Mouse (Mus musculus): ENCODE measurements around the gene Zfp69.

The Zfp69 gene

GRCm38 (mm10) chr4:120924554-120925299 lies 26.8 kb downstream of the Zfp69 start, which contains the start of gene Exo5:
Exo5 (minus strand) TSS chr4:120925017.
- peak; percentile 95 for DNase-seq (ENCODE audit: low read depth, low spot score)

GRCm38 (mm10) chr4:120921461-120921860 lies 30.0 kb downstream of the Zfp69 start:
- DNase-seq (ENCODE audit: low read depth, low spot score), result no peak

GRCm38 (mm10) chr4:120914501-120914900 lies 37.0 kb downstream of the Zfp69 start:
- DNase-seq (ENCODE audit: low read depth, low spot score), result no peak

- DNase-seq (ENCODE audit: low read depth, low spot score), result no peak
These were observed 37.6 kb downstream of the Zfp69 start for GRCm38 (mm10) chr4:120913861-120914260.

- DNase-seq (ENCODE audit: low read depth, low spot score), result no peak
These were observed 38.1 kb downstream of the Zfp69 start for GRCm38 (mm10) chr4:120913443-120913842.

GRCm38 (mm10) chr4:120912866-120913265 lies 38.6 kb downstream of the Zfp69 start:
- no peak for DNase-seq (ENCODE audit: low read depth, low spot score)

GRCm38 (mm10) chr4:120911086-120911485 lies 40.4 kb downstream of the Zfp69 start:
- DNase-seq (ENCODE audit: low read depth, low spot score), result no peak

GRCm38 (mm10) chr4:120909558-120910150 lies 41.8 kb downstream of the Zfp69 start:
- DNase-seq (ENCODE audit: low read depth, low spot score), result peak; percentile 86

GRCm38 (mm10) chr4:120905644-120906043 lies 45.9 kb downstream of the Zfp69 start:
- DNase-seq (ENCODE audit: low read depth, low spot score), result no peak

- DNase-seq (ENCODE audit: low read depth, low spot score), result no peak
These were observed 47.0 kb downstream of the Zfp69 start for GRCm38 (mm10) chr4:120904533-120904932.

- no peak for DNase-seq (ENCODE audit: low read depth, low spot score)
These were observed 55.5 kb downstream of the Zfp69 start for GRCm38 (mm10) chr4:120895810-120896584.

- no peak for DNase-seq (ENCODE audit: low read depth, low spot score)
These were observed 56.3 kb downstream of the Zfp69 start for GRCm38 (mm10) chr4:120895226-120895625.

- DNase-seq (ENCODE audit: low read depth, low spot score), result no peak
These were observed 56.9 kb downstream of the Zfp69 start for GRCm38 (mm10) chr4:120894584-120894983.

GRCm38 (mm10) chr4:120893656-120894401 lies 57.7 kb downstream of the Zfp69 start:
- DNase-seq (ENCODE audit: low read depth, low spot score), result no peak

- no peak for DNase-seq (ENCODE audit: low read depth, low spot score)
These were observed 59.0 kb downstream of the Zfp69 start for GRCm38 (mm10) chr4:120892516-120892915.

GRCm38 (mm10) chr4:120891960-120892359 lies 59.5 kb downstream of the Zfp69 start:
- DNase-seq (ENCODE audit: low read depth, low spot score), result no peak

GRCm38 (mm10) chr4:120890754-120891440 lies 60.6 kb downstream of the Zfp69 start:
- DNase-seq (ENCODE audit: low read depth, low spot score), result peak; percentile 34

- no peak for DNase-seq (ENCODE audit: low read depth, low spot score)
These were observed 62.6 kb downstream of the Zfp69 start for GRCm38 (mm10) chr4:120888884-120889283.

- peak; percentile 56 for DNase-seq (ENCODE audit: low read depth, low spot score)
These were observed 64.0 kb downstream of the Zfp69 start for GRCm38 (mm10) chr4:120887381-120888112.

- no peak for DNase-seq (ENCODE audit: low read depth, low spot score)
These were observed 64.7 kb downstream of the Zfp69 start for GRCm38 (mm10) chr4:120886811-120887210.

Data from mesoderm, embryonic 11.5 days (tissue).